Comparison of ENCODE assay signal across 8 mouse cellular contexts in the genomic region with DNA sequence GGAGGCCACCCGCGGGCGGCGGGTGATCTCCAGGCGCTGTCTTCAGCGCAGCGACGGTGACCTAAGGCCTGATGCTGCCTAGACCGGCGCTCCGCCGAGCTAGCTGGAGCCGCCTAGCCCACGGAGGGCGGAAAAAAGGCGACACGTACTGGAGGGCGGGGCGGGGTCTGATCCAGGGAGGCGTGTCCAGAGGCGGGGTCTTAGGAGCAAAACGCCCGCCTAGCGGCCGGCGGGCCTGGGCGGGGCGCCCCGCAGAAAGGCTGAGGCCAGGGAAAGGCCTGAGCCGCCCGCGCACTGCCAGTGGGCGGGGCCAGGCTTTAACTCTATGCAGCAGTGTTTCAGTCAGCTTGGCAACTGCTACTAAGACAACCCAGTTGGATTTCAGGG. TPM values are rescaled to one million over a fixed set of nuclear protein-coding genes. Genes with fewer than 3 reads are reported as not detected.
DNase-seq lines count a peak whose midpoint lies in the region; ATAC-seq and TF ChIP-seq lines count a peak whose summit lies in the region.

A gene (minus strand): TSS at position 140 of the 387 bp plus-strand sequence.

- intact Hi-C loops in heart, postnatal 25 days (cut with DNase I), result loop anchor here (5.0 kb wide), 2 partner anchors 513 to 588 kb away; no protein-coding TSS in a partner anchor

- TF ChIP-seq RAD21 in MEL (IDR thresholded peaks at IDR 0.05; ENCODE audit: low read depth, low read length), result no peak

- WGBS in cerebellum, adult 2 months, result under 1% methylated on average over 33 of the region's 33 CpGs
- WGBS in forebrain, embryonic 16.5 days, result 0% methylated on average over 33 of the region's 33 CpGs
- WGBS in liver, postnatal 0 days (ENCODE audit: insufficient replicate concordance), result under 1% methylated on average over 32 of the region's 33 CpGs
- WGBS in neural tube, embryonic 13.5 days, result under 1% methylated on average over 33 of the region's 33 CpGs

- H3K9ac ChIP-seq in MEL (ENCODE audit: control insufficient read depth, low read depth, low read length, poor library complexity, severe bottlenecking), result peak within 1 kb of the TSS; percentile 58
- peak within 1 kb of the TSS; percentile 79 for H3K9ac ChIP-seq in forebrain, embryonic 16.5 days (replicated peaks; ENCODE audit: low read depth, low read length)
- peak within 1 kb of the TSS; percentile 62 for H3K9ac ChIP-seq in liver, postnatal 0 days (replicated peaks)
- H3K9ac ChIP-seq in neural tube, embryonic 13.5 days, result peak within 1 kb of the TSS; percentile 84

- H3K36me3 ChIP-seq in MEL (ENCODE audit: control insufficient read depth in 1 of 2, insufficient read depth in 2 of 2, low read length in 2 of 2), result peaks cover 0 to 6% of the 10 kb centered on the region in 2 experiments; a peak in 2 of 4 replicates
- 0 out of 2 replicates have a peak, but pooled peaks cover 3% of the 10 kb centered on the region for H3K36me3 ChIP-seq in forebrain, embryonic 16.5 days (ENCODE audit: control insufficient read depth, insufficient read depth)
- no peaks in the 10 kb centered on the region for H3K36me3 ChIP-seq in liver, postnatal 0 days (replicated peaks; ENCODE audit: insufficient read depth, low read length)
- no peaks in the 10 kb centered on the region for H3K36me3 ChIP-seq in neural tube, embryonic 13.5 days

- H3K4me1 ChIP-seq in MEL (ENCODE audit: control insufficient read depth in 1 of 2, insufficient read depth in 2 of 2, low read length in 2 of 2), result peaks cover 0 to 2% of the 10 kb centered on the region in 2 experiments; a peak in 2 of 4 replicates
- no peaks in the 10 kb centered on the region for H3K4me1 ChIP-seq in cerebellum, adult 2 months (ENCODE audit: control insufficient read depth, insufficient read depth, low read length)
- peaks cover 10% of the 10 kb centered on the region for H3K4me1 ChIP-seq in forebrain, embryonic 16.5 days (replicated peaks; ENCODE audit: control insufficient read depth, insufficient read depth, low read length)
- peaks cover 7% of the 10 kb centered on the region for H3K4me1 ChIP-seq in liver, postnatal 0 days (ENCODE audit: insufficient read depth)
- H3K4me1 ChIP-seq in neural tube, embryonic 13.5 days (replicated peaks), result no peaks in the 10 kb centered on the region; the same call in 1 of the 2 replicates

- peak within 1 kb of the TSS; percentile 79 for H3K4me2 ChIP-seq in forebrain, embryonic 16.5 days (ENCODE audit: low read length)
- peak within 1 kb of the TSS; percentile 94 for H3K4me2 ChIP-seq in liver, postnatal 0 days (ENCODE audit: low read depth, low read length)
- peak within 1 kb of the TSS; percentile 62 for H3K4me2 ChIP-seq in neural tube, embryonic 13.5 days

- TF ChIP-seq POLR2A in MEL (IDR thresholded peaks at IDR 0.05; ENCODE audit: control insufficient read depth in 1 of 2, insufficient read depth in 1 of 2, low read depth in 1 of 2, low read length in 2 of 2, poor library complexity in 1 of 2), result peak in 1 of 2 experiments; percentile 58; a peak in 2 of 4 replicates
- peak; percentile 32; the same call in 1 of the 2 replicates for TF ChIP-seq POLR2A in cerebellum, adult 2 months (IDR thresholded peaks at IDR 0.05; ENCODE audit: borderline replicate concordance, insufficient read depth, low read length)

- H3K27ac ChIP-seq in MEL (ENCODE audit: control insufficient read depth, low read depth, low read length), result peak within 1 kb of the TSS; percentile 44
- peak within 1 kb of the TSS; percentile 61; the same call in 1 of the 2 replicates for H3K27ac ChIP-seq in cerebellum, adult 2 months (ENCODE audit: insufficient read depth, low read length)
- peak within 1 kb of the TSS; percentile 90 for H3K27ac ChIP-seq in forebrain, embryonic 16.5 days (ENCODE audit: low read length)
- peak within 1 kb of the TSS; percentile 51 for H3K27ac ChIP-seq in liver, postnatal 0 days (ENCODE audit: low read depth)
- H3K27ac ChIP-seq in neural tube, embryonic 13.5 days (replicated peaks), result peak within 1 kb of the TSS; percentile 87

- H3K27me3 ChIP-seq in MEL (ENCODE audit: control insufficient read depth in 1 of 2, insufficient read depth in 2 of 2, low read length in 2 of 2), result no peaks in the 10 kb centered on the region
- H3K27me3 ChIP-seq in cerebellum, adult 2 months (ENCODE audit: control insufficient read depth, insufficient read depth, low read length), result no peaks in the 10 kb centered on the region
- H3K27me3 ChIP-seq in forebrain, embryonic 16.5 days (replicated peaks; ENCODE audit: control insufficient read depth, insufficient read depth, low read length), result no peaks in the 10 kb centered on the region
- no peaks in the 10 kb centered on the region for H3K27me3 ChIP-seq in liver, postnatal 0 days (ENCODE audit: insufficient read depth, low read length)
- no peaks in the 10 kb centered on the region for H3K27me3 ChIP-seq in neural tube, embryonic 13.5 days

- TF ChIP-seq CTCF in MEL (IDR thresholded peaks at IDR 0.05 in 2 of 3, conservative IDR thresholded peaks at IDR 0.05 in 1 of 3; ENCODE audit: control insufficient read depth in 1 of 3, insufficient read depth in 1 of 3, low read depth in 2 of 3, low read length in 3 of 3, poor library complexity in 1 of 3, severe bottlenecking in 1 of 3), result no peak
- no peak for TF ChIP-seq CTCF in cerebellum, adult 2 months (IDR thresholded peaks at IDR 0.05; ENCODE audit: borderline replicate concordance, insufficient read depth, low read depth, low read length)
- TF ChIP-seq CTCF in liver, postnatal 0 days (IDR thresholded peaks at IDR 0.05; ENCODE audit: low read depth), result peak; percentile 31

- peak within 1 kb of the TSS; percentile 66 to 91 for H3K4me3 ChIP-seq in MEL (ENCODE audit: control insufficient read depth in 1 of 2, insufficient read depth in 1 of 2, low read depth in 2 of 2, low read length in 2 of 2)
- peak within 1 kb of the TSS; percentile 66 for H3K4me3 ChIP-seq in cerebellum, adult 2 months (replicated peaks; ENCODE audit: insufficient read depth, low read depth, low read length)
- H3K4me3 ChIP-seq in forebrain, embryonic 16.5 days (replicated peaks; ENCODE audit: low read length), result peak within 1 kb of the TSS; percentile 58
- peak within 1 kb of the TSS; percentile 64 for H3K4me3 ChIP-seq in liver, postnatal 0 days (ENCODE audit: low read depth, low read length)
- peak within 1 kb of the TSS; percentile 71 for H3K4me3 ChIP-seq in neural tube, embryonic 13.5 days

- no peaks in the 10 kb centered on the region for H3K79me2 ChIP-seq in MEL (ENCODE audit: control insufficient read depth, insufficient read depth, low read length, poor library complexity)

- peak; percentile 91 for DNase-seq in MEL (ENCODE audit: low read depth, low spot score)
- peak; percentile 89 to 91 for DNase-seq in cerebellum, adult 2 months
- peak; percentile 84 for DNase-seq in heart, postnatal 25 days (ENCODE audit: low spot score)
- peak; percentile 89 for DNase-seq in layer of hippocampus, adult 11-12 months (ENCODE audit: low spot score)
- DNase-seq in liver, postnatal 0 days, result peak; percentile 89
- DNase-seq in telencephalon, adult 2 months (ENCODE audit: low read depth, low spot score), result peak; percentile 86

- H3K9me3 ChIP-seq in MEL (replicated peaks; ENCODE audit: insufficient read depth, low read length), result no peaks in the 10 kb centered on the region
- H3K9me3 ChIP-seq in forebrain, embryonic 16.5 days (ENCODE audit: control insufficient read depth, low read length), result no peaks in the 10 kb centered on the region
- H3K9me3 ChIP-seq in liver, postnatal 0 days (ENCODE audit: low read length), result no peaks in the 10 kb centered on the region
- no peaks in the 10 kb centered on the region for H3K9me3 ChIP-seq in neural tube, embryonic 13.5 days

- TF ChIP-seq EP300 in MEL (IDR thresholded peaks at IDR 0.05; ENCODE audit: low read depth in 1 of 2, low read length in 2 of 2), result no peak
- no peak for TF ChIP-seq EP300 in liver, postnatal 0 days (IDR thresholded peaks at IDR 0.05; ENCODE audit: low read depth)

- ATAC-seq in forebrain, embryonic 16.5 days, result peak; percentile 98
- peak; percentile 98 for ATAC-seq in liver, postnatal 0 days
- peak; percentile 99 for ATAC-seq in neural tube, embryonic 13.5 days (ENCODE audit: low read depth)

TF ChIP-seq in MEL, 35 proteins besides CTCF, POLR2A, EP300 and RAD21:
- TF ChIP-seq HCFC1 (IDR thresholded peaks at IDR 0.05; ENCODE audit: low read depth, low read length), result no peak
- no peak for TF ChIP-seq UBTF (IDR thresholded peaks at IDR 0.05; ENCODE audit: borderline replicate concordance, insufficient read depth, low read depth, low read length)
- TF ChIP-seq TCF12 (IDR thresholded peaks at IDR 0.05; ENCODE audit: low read depth, low read length), result no peak
- peak; percentile 6; the same call in 1 of the 2 replicates for TF ChIP-seq MXI1 (IDR thresholded peaks at IDR 0.05; ENCODE audit: low read depth, low read length)
- no peak for TF ChIP-seq POLR2AphosphoS2 (IDR thresholded peaks at IDR 0.05; ENCODE audit: low read length)
- peak; percentile 37 for TF ChIP-seq NELFE (IDR thresholded peaks at IDR 0.05; ENCODE audit: low read depth, low read length)
- no peak for TF ChIP-seq RCOR1 (IDR thresholded peaks at IDR 0.05; ENCODE audit: low read depth, low read length)
- no peak for TF ChIP-seq GABPA (IDR thresholded peaks at IDR 0.05; ENCODE audit: low read depth, low read length)
- 0 out of 2 replicates have a peak, but pooled peaks have one; percentile 39 for TF ChIP-seq NRF1 (IDR thresholded peaks at IDR 0.05; ENCODE audit: insufficient read depth, low read depth, low read length, poor library complexity, severe bottlenecking)
- TF ChIP-seq MAZ (IDR thresholded peaks at IDR 0.05; ENCODE audit: low read depth, low read length), result no peak
- no peak for TF ChIP-seq USF2 (IDR thresholded peaks at IDR 0.05; ENCODE audit: borderline replicate concordance in 1 of 2, insufficient read depth in 1 of 2, low read depth in 1 of 2, low read length in 2 of 2)
- no peak for TF ChIP-seq MYB (IDR thresholded peaks at IDR 0.05; ENCODE audit: low read depth, low read length)

RNA-seq across cellular contexts. Expression of the gene that starts here (rescaled TPM):
- total RNA-seq in MEL (2012; rRNA removed), result 1.2 and 1.7 TPM in 2 replicates
- 1 to 10 TPM in 1 of 2 experiments, not detected in 1; 2.8 TPM for polyA plus RNA-seq in MEL (2012; ENCODE audit: insufficient read depth in 1 of 2, insufficient read length in 2 of 2, low read depth in 1 of 2, low replicate concordance in 2 of 2, missing spikeins in 1 of 2)
- 3.0 and 3.3 TPM in 2 replicates for polyA plus RNA-seq in cerebellum, adult 2 months (2012; rRNA removed)
- polyA plus RNA-seq in forebrain, embryonic 16.5 days (2015; fragmentation: Nextera tagmentation; extraction: Ambion mirVana), result 11.2 and 14.6 TPM in 2 replicates
- total RNA-seq in heart, postnatal 25 days (2021), result 1 to 10 TPM; 4.9 to 6.5 TPM
- polyA plus RNA-seq in liver, postnatal 0 days (2015; fragmentation: Nextera tagmentation; extraction: Ambion mirVana), result 0.35 and 0.46 TPM in 2 replicates
- polyA plus RNA-seq in neural tube, embryonic 13.5 days (2015; fragmentation: Nextera tagmentation; extraction: Ambion mirVana), result 8.1 and 8.2 TPM in 2 replicates

Comparison
In these comparisons a context has a peak if more than half of its experiments do, and no peak if none do; other contexts are left out.
1. Peak in every context shown above with its lines: DNase-seq, ATAC-seq, H3K4me3 ChIP-seq and H3K27ac ChIP-seq.
2. Peak in DNase-seq, ATAC-seq, H3K4me3 ChIP-seq, H3K27ac ChIP-seq, H3K9ac ChIP-seq and H3K4me2 ChIP-seq in liver, postnatal 0 days; RNA of the gene not detected or under 1 TPM.